Mouse (Mus musculus) liver, postnatal 0 days (tissue): ENCODE results near the gene Tdrd9. TPM values are rescaled to one million over a fixed set of nuclear protein-coding genes. Genes with fewer than 3 reads are reported as not detected.
"Not testable (repeated sequence)": the region's sequence is repeated elsewhere in the genome, so short reads cannot be mapped to it uniquely, and the experiment has no call there.

Experiments used
- ATAC-seq: fragments of 200-750 bp; cut with Nextera tagmentation; 2 replicates; pipeline ENCODE4 v1.8.0; 2017; ENCODE audit warnings: mild to moderate bottlenecking, moderate library complexity
- DNase-seq: peaks from one replicate; pipeline ENCODE4 v3.0.0-alpha.2; 2016
- H3K27ac ChIP-seq: fragments of 300-500 bp; sonication (generic); 2 replicates; pipeline ENCODE4 v1.5.1; 2014; ENCODE audit warnings: antibody characterized with exemption, moderate library complexity, mild to moderate bottlenecking, low read depth
- H3K27me3 ChIP-seq: fragments of 300-500 bp; sonication (generic); 2 replicates; pipeline ENCODE4 v1.6.1; 2014; ENCODE audit warnings: low read length, control low read depth, mixed read lengths; ENCODE audit not compliant: insufficient read depth
- H3K36me3 ChIP-seq: fragments of 300-500 bp; sonication (generic); replicated peaks from 2 replicates; pipeline ENCODE4 v1.6.1; 2014; ENCODE audit warnings: mild to moderate bottlenecking, control low read depth, low read length, moderate library complexity, mixed read lengths; ENCODE audit not compliant: insufficient read depth
- H3K4me1 ChIP-seq: fragments of 300-500 bp; sonication (generic); 2 replicates; pipeline ENCODE4 v1.6.1; 2014; ENCODE audit warnings: antibody characterized with exemption, mild to moderate bottlenecking, control low read depth; ENCODE audit not compliant: insufficient read depth
- H3K4me2 ChIP-seq: fragments of 300-500 bp; sonication (generic); 2 replicates; pipeline ENCODE4 v1.6.1; 2014; ENCODE audit warnings: low read depth, mild to moderate bottlenecking, low read length, moderate library complexity, mixed read lengths
- H3K4me3 ChIP-seq: fragments of 300-500 bp; sonication (generic); 2 replicates; pipeline ENCODE4 v1.5.1; 2014; ENCODE audit warnings: low read depth, low read length
- H3K9ac ChIP-seq: fragments of 300-500 bp; sonication (generic); replicated peaks from 2 replicates; pipeline ENCODE4 v1.6.1; 2014; ENCODE audit warnings: mild to moderate bottlenecking, moderate library complexity
- H3K9me3 ChIP-seq: fragments of 300-500 bp; sonication (generic); 2 replicates; pipeline ENCODE4 v1.6.1; 2016; ENCODE audit warnings: mild to moderate bottlenecking, control low read depth, low read length, mixed read lengths
- CTCF ChIP-seq: sonication (generic); IDR thresholded peaks from 2 replicates; pipeline ENCODE4 v1.5.1; 2016; ENCODE audit warnings: antibody characterized with exemption, low read depth
- EP300 ChIP-seq: IDR thresholded peaks from 2 replicates; pipeline ENCODE4 v1.6.1; 2016; ENCODE audit warnings: antibody characterized with exemption, low read depth, mild to moderate bottlenecking
- WGBS: fragments of 180-500 bp; shearing (Covaris S2); extraction: QIAGEN DNeasy Blood & Tissue Kit; methylation state at CpG from one replicate; pipeline ENCODE4 v1.1.7; 2014; ENCODE audit not compliant: insufficient replicate concordance; 5-methylcytosine and 5-hydroxymethylcytosine counted together
- polyA plus RNA-seq: library from polyadenylated mRNA; unstranded; fragments of >200 nt; fragmentation: Nextera tagmentation; extraction: Ambion mirVana; gene quantifications from 2 replicates; pipeline ENCODE4 v1.2.1, GENCODE M21; 2015

Gene Tdrd9
- polyA plus RNA-seq, 1 experiment from 2014 or later = 0.21 TPM

DNA sequence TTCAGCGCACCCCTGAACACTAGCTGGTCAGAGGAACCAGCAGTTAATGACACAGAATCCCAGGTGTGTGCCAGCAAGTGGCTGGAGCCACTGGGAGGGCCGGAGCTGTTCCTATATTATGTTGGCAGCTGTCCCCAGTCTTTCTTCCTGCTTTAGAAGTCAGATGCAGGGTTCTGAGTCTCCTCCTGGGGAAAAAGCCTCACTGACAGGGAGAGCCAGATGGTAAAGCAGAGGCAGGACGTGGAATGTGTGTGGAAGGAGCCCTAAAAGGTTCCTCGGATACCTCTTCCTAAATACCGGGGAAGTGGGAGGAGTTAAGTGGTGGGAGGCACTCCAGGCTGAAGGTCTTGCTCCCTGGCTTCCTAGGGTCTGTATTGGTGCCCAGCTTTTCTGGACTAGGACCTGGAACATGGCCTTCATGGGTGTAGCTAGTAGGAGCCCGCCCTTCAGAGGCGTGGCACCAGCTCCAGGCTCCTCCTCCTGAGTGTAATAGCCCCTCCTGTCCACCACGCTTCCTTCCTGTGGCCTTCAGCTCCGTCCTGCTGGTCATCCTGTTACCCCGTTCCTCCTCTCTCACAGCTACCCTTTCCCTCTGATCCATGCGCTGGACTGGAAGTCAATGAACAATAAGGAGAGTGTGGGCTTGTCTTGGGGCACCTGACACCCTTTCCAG, 38.2 kb upstream of the Tdrd9 start:
- Histone ChIP-seq H3K4me3 (no peak overlapping the region), H3K9ac (no peak overlapping the region), H3K36me3 (no peaks in the 10 kb centered on the region), H3K4me2 (peak overlapping the region; percentile 49), H3K9me3 (no peaks in the 10 kb centered on the region), H3K27me3 (no peaks in the 10 kb centered on the region), H3K4me1 (peaks cover 29% of the 10 kb centered on the region), H3K27ac (peak overlapping the region; percentile 29; the same call in 1 of the 2 replicates)
- DNase-seq (peak; percentile 67), ATAC-seq (peak; percentile 89)
- no peak for TF ChIP-seq EP300
- peak; percentile 29 for TF ChIP-seq CTCF
- 38% methylated on average over 11 of the region's 11 CpGs for WGBS

- DNase-seq (no peak), ATAC-seq (no peak)
- H3K27me3 ChIP-seq = no peaks in the 10 kb centered on the region
- TF ChIP-seq CTCF (no peak), EP300 (no peak)
- no peak overlapping the region for H3K9ac ChIP-seq
- H3K27ac ChIP-seq = no peak overlapping the region
- H3K36me3 ChIP-seq = no peaks in the 10 kb centered on the region
- 60% methylated on average over 2 of the region's 2 CpGs for WGBS
- H3K4me2 ChIP-seq = peak overlapping the region; percentile 49
- H3K9me3 ChIP-seq = no peaks in the 10 kb centered on the region
- no peak overlapping the region for H3K4me3 ChIP-seq
- peaks cover 29% of the 10 kb centered on the region for H3K4me1 ChIP-seq
Measured at GRCm38 (mm10) chr12:111933971-111934370, 37.4 kb upstream of the Tdrd9 start.

DNA sequence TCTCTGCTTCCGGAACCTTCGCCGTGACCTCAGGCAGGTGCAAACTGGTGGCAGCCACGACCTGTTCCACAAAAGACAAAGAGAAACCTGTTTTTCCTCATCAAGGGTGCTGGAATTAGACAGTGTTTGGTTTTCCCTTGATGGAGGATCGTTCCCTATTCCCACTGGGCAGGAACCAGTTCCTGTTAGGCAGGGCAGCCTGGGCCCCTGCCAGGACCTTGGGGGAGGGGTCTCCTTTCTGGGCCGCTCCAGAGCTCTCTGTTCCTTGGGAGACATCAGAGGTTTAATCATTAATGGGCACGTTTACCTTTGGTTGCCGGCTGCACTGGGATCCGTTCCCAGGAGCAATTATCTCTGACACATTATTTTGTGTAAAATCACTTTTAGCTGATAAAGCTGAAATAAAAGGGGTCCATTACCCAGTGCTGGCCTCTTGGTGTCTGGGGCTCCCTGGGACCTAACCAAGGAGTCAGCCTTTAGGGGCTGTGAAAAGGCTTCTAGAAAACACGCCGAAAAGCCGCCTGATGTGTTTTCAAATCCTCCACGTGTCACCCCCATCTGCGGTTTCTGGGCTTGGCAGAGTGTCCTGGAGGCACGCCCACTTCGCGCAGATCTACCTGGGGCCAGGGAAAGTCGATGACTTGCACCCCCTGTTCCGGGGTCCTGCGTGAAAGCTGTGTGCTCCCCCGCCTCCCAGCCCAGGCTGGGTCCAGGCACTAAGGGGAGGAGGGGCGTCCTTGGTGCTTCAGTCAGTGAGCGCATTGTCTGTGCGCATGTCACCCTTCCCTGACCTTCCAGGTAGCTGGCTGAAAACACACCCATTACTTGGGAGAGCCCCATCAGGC, 34.4 kb upstream of the Tdrd9 start:
- Histone ChIP-seq H3K4me3 (no peak overlapping the region), H3K4me2 (peak overlapping the region; percentile 32; the same call in 1 of the 2 replicates), H3K27ac (no peak overlapping the region), H3K27me3 (no peaks in the 10 kb centered on the region), H3K9me3 (no peaks in the 10 kb centered on the region), H3K9ac (no peak overlapping the region), H3K4me1 (peaks cover 29% of the 10 kb centered on the region), H3K36me3 (no peaks in the 10 kb centered on the region)
- 47% methylated on average over 24 of the region's 24 CpGs for WGBS
- ATAC-seq (no peak), DNase-seq (no peak)
- TF ChIP-seq EP300 (no peak), CTCF (no peak)

- WGBS = 32% methylated on average over 1 of the region's 1 CpGs
- H3K36me3 ChIP-seq = no peaks in the 10 kb centered on the region
- no peak overlapping the region for H3K4me2 ChIP-seq
- DNase-seq = no peak
- no peak overlapping the region for H3K27ac ChIP-seq
- H3K27me3 ChIP-seq = no peaks in the 10 kb centered on the region
- no peak for ATAC-seq
- no peak overlapping the region for H3K9ac ChIP-seq
- H3K4me3 ChIP-seq = no peak overlapping the region
- TF ChIP-seq CTCF = no peak
- TF ChIP-seq EP300 = no peak
- H3K4me1 ChIP-seq = peaks cover 24% of the 10 kb centered on the region
- no peaks in the 10 kb centered on the region for H3K9me3 ChIP-seq
Measured at GRCm38 (mm10) chr12:111938623-111939177, 32.7 kb upstream of the Tdrd9 start.

- DNase-seq = no peak
- Histone ChIP-seq H3K4me2 (peak overlapping the region; percentile 58), H3K4me1 (peaks cover 28% of the 10 kb centered on the region), H3K27ac (peak overlapping the region; percentile 88), H3K4me3 (peak overlapping the region; percentile 29; the same call in 1 of the 2 replicates), H3K36me3 (no peaks in the 10 kb centered on the region), H3K27me3 (no peaks in the 10 kb centered on the region), H3K9ac (peak overlapping the region; percentile 21; the same call in 1 of the 2 replicates), H3K9me3 (no peaks in the 10 kb centered on the region)
- TF ChIP-seq EP300 = no peak
- TF ChIP-seq CTCF = no peak
- 33% methylated on average over 10 of the region's 10 CpGs for WGBS
- ATAC-seq = no peak
Measured at GRCm38 (mm10) chr12:111943421-111944064, 27.8 kb upstream of the Tdrd9 start.

DNA sequence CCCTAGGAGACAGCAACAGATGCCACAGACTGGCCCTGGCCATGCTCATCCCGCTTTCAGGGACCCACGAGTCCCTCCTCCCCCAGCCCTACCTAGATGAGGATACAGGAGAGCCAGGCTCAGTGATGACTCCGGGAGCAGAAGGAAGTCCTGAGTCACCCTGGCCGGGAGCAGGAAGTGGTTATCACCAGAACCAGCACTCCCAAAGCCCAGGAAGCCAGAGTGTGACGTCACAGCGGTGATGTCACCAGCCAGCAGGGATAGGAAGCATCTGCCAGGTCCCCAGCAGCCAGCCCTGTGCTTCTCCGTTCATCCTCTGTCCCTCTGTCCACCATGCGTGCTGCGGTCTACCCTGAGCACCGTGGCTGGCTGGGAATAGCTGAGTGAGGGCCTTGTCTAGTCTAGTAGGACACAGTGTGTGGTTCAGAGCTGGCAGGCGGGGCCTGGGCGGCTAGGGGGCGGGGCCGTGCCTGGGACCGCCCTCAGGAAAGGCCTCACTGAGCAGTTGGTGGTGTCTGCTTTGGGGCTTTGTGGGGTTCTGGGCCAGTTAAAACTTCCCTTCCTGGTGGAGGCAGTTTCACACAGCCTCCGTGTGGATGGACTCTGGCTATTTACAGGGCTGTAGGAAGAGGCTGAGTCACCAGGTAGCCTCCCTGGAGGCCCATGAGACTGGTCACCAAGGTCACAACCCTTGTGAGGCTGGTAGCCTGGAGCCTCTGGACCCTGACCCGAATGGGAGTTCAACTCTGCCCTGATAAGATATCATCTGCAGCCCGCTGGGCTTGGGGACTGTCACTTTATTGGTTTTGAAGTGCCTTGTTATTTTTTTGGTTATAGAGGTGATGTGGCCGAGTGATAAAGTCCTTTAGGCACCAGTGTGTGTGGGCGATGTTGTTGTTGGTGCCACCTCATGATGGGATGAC, 27.0 kb upstream of the Tdrd9 start:
- H3K4me1 ChIP-seq = peaks cover 28% of the 10 kb centered on the region
- peak overlapping the region; percentile 29; the same call in 1 of the 2 replicates for H3K4me3 ChIP-seq
- 17% methylated on average over 15 of the region's 20 CpGs for WGBS
- not testable (repeated sequence) for H3K9me3 ChIP-seq, H3K36me3 ChIP-seq, H3K27me3 ChIP-seq
- H3K4me2 ChIP-seq = peak overlapping the region; percentile 58
- ATAC-seq (peak; percentile 74), DNase-seq (peak; percentile 49)
- H3K27ac ChIP-seq = peak overlapping the region; percentile 88
- peak overlapping the region; percentile 55; the same call in 1 of the 2 replicates for H3K9ac ChIP-seq
